Mouse (Mus musculus) adipocyte (in vitro differentiated cells): ENCODE measurements at regions not wholly inside any gene's neighbourhood (a gene's known extent, or its start where the extent isn't known, plus 50 kb on each side); places are given as distances from the start of the nearest gene placed in this dataset.

Experiments used
- DNase-seq: peaks from one replicate; pipeline ENCODE4 v3.0.0-alpha.2; 2016; ENCODE audit warnings: low spot score

GRCm38 (mm10) chr9:46381342-46381741, 61.6 kb upstream of the 4931429L15Rik start:
- no peak for DNase-seq

DNA sequence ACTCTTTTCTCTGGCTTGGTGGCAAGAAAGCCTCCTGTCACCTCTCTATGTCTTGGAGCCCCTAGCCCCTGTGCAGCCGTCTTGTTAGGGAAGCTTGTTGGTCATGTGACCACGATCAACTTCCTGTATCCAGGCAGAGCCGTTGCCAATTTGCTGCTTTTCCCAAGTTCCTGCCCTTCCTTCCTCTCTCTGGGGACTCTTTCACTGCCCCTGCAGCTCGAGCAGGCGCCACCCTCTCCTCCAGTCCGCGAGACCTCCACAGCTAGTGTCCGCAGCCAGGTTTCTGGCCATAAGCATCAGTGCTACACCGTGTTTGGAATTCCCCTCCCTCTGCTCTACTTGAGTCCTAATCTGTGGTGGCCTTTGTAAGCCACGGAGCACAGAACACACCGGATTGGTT, 59.7 kb upstream of the 4931429L15Rik start:
- DNase-seq: no peak

DNA sequence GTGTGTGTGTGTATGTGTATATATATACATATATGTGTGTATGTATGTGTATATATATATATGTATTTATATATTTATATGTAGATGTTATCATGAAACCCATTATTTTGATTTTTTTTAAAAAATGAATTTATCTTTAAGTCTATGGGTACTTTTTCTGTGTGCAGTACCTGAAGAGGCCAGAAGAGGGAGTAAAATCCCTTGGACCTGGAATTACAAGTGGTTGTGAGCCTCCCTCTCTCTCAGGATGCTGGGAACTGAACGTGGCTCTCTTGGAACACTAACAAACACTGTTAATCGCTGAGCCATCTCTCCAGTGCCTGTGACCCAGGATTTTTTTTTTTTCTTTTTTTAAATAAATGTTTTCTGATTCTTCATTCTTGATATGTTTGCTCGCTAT, 58.6 kb upstream of the 4931429L15Rik start:
- DNase-seq: no peak
